Mouse (Mus musculus) heart, adult 2 months (tissue): ENCODE data around the gene Gtf3c1.
A peak's percentile ranks its signal among the peaks of the same experiment; 100 is the strongest.

Experiments used
- CTCF ChIP-seq: fragments of 200-600 bp; IDR thresholded peaks from 2 replicates; pipeline ENCODE4 v1.8.1; 2022; ENCODE audit warnings: antibody characterized with exemption, mild to moderate bottlenecking, moderate library complexity
- EP300 ChIP-seq: fragments of 200-500 bp; IDR thresholded peaks from 2 replicates; pipeline ENCODE4 v1.6.1; 2011; ENCODE audit warnings: low read depth, low read length, control low read depth; ENCODE audit not compliant: insufficient read depth

- TF ChIP-seq CTCF = peak; percentile 96; the same call in 1 of the 2 replicates
- no peak for TF ChIP-seq EP300
Observed at GRCm38 (mm10) chr7:125674916-125675315, 32.7 kb downstream of the Gtf3c1 start.
